Mouse (Mus musculus): ENCODE data around the gene Sgsm2. TPM values are rescaled to one million over a fixed set of nuclear protein-coding genes. Genes with fewer than 3 reads are reported as not detected.

Sgsm2 gene
- polyA plus RNA-seq, 1 experiment from 2014 or later: 5.5 TPM

DNA sequence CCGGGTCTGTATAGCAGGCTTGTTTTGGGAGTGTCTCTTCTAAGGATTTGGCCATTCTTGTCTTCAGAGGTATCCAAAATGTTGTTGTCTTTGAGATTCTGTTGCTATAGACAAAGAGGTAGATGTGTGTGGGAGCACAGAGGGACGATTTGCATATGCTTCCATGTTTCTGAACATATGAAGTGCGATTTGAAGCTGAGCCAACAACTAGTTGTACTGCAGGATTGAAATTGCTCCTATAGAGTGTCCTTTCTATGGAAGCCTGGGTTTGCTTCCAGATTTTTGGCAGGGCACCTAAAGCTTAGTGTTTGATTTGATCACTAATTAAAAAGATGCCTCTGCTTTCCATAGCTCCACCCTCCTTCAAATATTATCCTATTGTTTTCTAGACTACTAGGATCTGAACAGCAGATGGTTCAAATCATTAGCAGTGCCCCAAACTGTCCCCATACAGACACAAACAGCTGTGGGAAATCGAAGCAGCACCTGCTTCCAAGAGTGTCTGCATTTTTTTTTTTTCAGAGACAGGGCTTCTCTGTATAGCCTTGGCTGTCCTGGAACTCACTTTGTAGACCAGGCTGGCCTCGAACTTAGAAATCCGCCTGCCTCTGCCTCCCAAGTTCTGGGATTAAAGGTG is 89.5 kb downstream of the Sgsm2 start:
- Histone ChIP-seq H3K9me3 (no peaks in the 10 kb centered on the region), H3K4me1 (peaks cover 8% of the 10 kb centered on the region), H3K27me3 (ENCODE audit: insufficient read depth, poor library complexity, severe bottlenecking) (no peaks in the 10 kb centered on the region), H3K4me3 (no peak overlapping the region), H3K27ac (no peak overlapping the region), H3K36me3 (peaks cover 58% of the 10 kb centered on the region)
- 88% methylated on average over 6 of the region's 6 CpGs for WGBS
- no peak for DNase-seq (ENCODE audit: low spot score)

GRCm38 (mm10) chr11:74804081-74804627 is 92.7 kb downstream of the Sgsm2 start:
- Histone ChIP-seq H3K27ac (no peak overlapping the region), H3K27me3 (ENCODE audit: insufficient read depth, poor library complexity, severe bottlenecking) (no peaks in the 10 kb centered on the region), H3K4me1 (no peaks in the 10 kb centered on the region), H3K36me3 (peaks cover 59% of the 10 kb centered on the region), H3K9me3 (no peaks in the 10 kb centered on the region), H3K4me3 (no peak overlapping the region)
- DNase-seq (ENCODE audit: low spot score): no peak
- WGBS: 86% methylated on average over 3 of the region's 3 CpGs

- 90% methylated on average over 4 of the region's 4 CpGs for WGBS
- no peaks in the 10 kb centered on the region for H3K27me3 ChIP-seq (ENCODE audit: insufficient read depth, poor library complexity, severe bottlenecking)
- H3K4me1 ChIP-seq: no peaks in the 10 kb centered on the region
- H3K9me3 ChIP-seq: no peaks in the 10 kb centered on the region
- peaks cover 55% of the 10 kb centered on the region for H3K36me3 ChIP-seq
- no peak overlapping the region for H3K27ac ChIP-seq
- DNase-seq (ENCODE audit: low spot score): no peak
- no peak overlapping the region for H3K4me3 ChIP-seq
Observed at GRCm38 (mm10) chr11:74800658-74801057, 96.2 kb downstream of the Sgsm2 start.

Small RNA genes within 50 kb of the gene (microRNA-seq; reads per million reads assigned to microRNA genes)
- not detected for gene Mir6926

Other genes with a start within 250 kb of the Sgsm2 start
- gene Cluh, start 247.6 kb downstream of the Sgsm2 start, polyA plus RNA-seq (2016; fragmentation: Nextera tagmentation; extraction: Ambion mirVana): 50.2 and 68.6 TPM in 2 replicates
- 47.2 and 55.8 TPM in 2 replicates for gene Pafah1b1, start 172.4 kb downstream of the Sgsm2 start, polyA plus RNA-seq (2016; fragmentation: Nextera tagmentation; extraction: Ambion mirVana)
- gene Mettl16, start 126.2 kb downstream of the Sgsm2 start, polyA plus RNA-seq (2016; fragmentation: Nextera tagmentation; extraction: Ambion mirVana): 43.2 and 52.9 TPM in 2 replicates
- 3.2 and 3.8 TPM in 2 replicates for gene Mnt, start 66.1 kb downstream of the Sgsm2 start, polyA plus RNA-seq (2016; fragmentation: Nextera tagmentation; extraction: Ambion mirVana)
- 41.0 and 52.7 TPM in 2 replicates for gene Tsr1, start 1.0 kb upstream of the Sgsm2 start, polyA plus RNA-seq (2016; fragmentation: Nextera tagmentation; extraction: Ambion mirVana)
- gene Smg6, start 28.8 kb upstream of the Sgsm2 start, polyA plus RNA-seq (2016; fragmentation: Nextera tagmentation; extraction: Ambion mirVana): 11.8 and 14.0 TPM in 2 replicates
- 16.9 and 17.0 TPM in 2 replicates for gene Srr, start 28.9 kb upstream of the Sgsm2 start, polyA plus RNA-seq (2016; fragmentation: Nextera tagmentation; extraction: Ambion mirVana)